Mouse (Mus musculus) cerebellum, postnatal 4 days (tissue): Measurements from ENCODE around the gene Tmem138.

Source experiments
- DNase-seq, 2 experiments: peaks; one replicate each; pipeline ENCODE4 v3.0.0; 2022; ENCODE audit warnings: low spot score in 2 of 2, mixed read lengths in 1 of 2

Gene Tmem138

GRCm38 (mm10) chr19:10576690-10577561, at the start of gene Tmem138, which contains the start of gene Cyb561a3:
TSS of gene Tmem138 (minus strand) at chr19:10577362.
TSS of gene Cyb561a3 (plus strand) at chr19:10577172.
- peak; percentile 83 to 89 for DNase-seq

- DNase-seq = no peak
These were observed 31.5 kb upstream of the Tmem138 start for GRCm38 (mm10) chr19:10608573-10609240.

DNA sequence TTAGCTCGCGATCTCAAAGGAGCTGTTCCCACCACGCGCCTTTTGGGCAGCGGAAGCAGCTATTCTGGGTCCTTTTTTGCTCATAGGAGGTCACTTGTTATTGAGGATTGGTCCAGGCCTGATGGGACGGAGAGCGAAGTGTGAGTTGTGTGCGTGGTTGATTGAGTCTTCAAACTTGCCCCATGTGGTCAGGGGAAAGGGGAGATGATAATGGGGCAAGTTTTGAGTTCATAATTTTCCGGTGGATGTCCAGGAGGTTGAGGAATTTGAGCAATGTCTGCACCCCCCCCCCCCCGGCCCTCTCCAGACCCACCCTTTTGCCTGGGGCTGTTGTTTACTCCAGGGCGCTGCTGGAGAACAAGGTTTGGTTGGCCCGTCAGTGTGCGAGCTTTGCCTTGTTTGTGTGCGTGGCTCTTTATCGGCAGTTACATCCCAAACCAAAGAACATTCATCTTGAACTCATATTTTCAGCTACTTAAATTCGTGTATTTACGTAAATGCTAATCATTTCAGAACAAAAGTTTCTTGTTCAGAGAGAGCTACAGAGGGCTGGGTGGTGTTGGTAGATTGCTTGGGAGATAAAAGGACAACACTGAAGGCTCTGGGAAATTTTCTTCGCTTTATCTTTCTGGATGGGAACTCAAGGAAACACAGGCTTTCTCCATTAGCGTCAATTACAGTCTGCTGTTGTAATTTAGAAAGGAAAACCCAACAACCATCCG, 28.9 kb upstream of the Tmem138 start:
- no peak for DNase-seq

GRCm38 (mm10) chr19:10605293-10605900, 28.2 kb upstream of the Tmem138 start, which contains the start of the genes Ddb1 and Tkfc:
TSS of gene Ddb1 (plus strand) at chr19:10605327.
TSS of gene Tkfc (minus strand) at chr19:10605654.
- DNase-seq = peak; percentile 99

GRCm38 (mm10) chr19:10604534-10604933, 27.4 kb upstream of the Tmem138 start:
- DNase-seq = no peak

- DNase-seq = no peak
These were observed 26.7 kb upstream of the Tmem138 start for GRCm38 (mm10) chr19:10603660-10604523.

DNA sequence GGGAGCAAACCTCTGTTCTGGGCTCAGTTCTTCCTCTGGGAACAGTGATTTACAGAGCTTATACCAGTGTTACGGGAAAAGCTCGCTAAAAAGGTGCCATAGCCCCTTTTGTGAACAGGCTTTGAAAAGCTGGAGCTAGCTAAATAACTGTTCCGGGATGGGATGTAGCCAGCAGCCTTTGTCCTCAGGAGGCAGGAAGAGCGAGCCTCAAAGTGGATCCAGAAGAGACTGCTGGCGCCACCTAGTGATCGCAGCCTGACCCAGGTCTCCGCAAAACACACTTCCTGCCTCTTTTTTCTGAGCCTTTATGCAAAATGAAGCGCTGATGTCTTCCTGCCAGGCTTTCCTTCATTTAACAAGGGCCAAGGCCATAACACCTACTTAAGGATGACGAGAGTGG, 25.6 kb upstream of the Tmem138 start:
- DNase-seq = peak; percentile 78 to 90

DNA sequence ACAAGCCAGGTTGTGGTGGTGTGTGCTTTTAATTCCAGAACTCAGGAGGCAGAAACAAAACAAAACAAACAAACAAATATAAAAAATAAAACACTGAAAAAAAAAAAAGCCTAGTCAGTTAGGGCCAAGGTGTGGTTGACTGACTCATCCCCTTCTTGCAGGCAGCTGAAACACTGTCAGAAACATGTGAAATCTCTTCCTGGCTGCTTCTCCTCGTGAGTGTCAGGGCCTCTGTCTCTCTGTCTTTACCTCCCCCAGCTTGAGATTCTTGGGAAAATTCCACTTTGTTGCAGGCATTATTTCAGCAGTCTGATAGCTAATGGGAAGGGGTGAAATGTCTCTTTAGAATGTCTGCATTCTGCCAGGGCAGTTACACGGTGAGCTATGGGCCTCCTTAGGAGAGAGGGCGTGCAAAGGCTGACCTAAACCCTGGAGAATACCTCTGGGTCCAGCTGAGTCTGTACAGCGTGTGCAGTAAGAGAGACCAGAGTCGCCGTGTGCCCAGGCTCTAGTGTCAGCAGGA, 25.1 kb upstream of the Tmem138 start:
- peak in 1 of 2 experiments; percentile 6 for DNase-seq

- DNase-seq = no peak
These were observed 22.5 kb upstream of the Tmem138 start for GRCm38 (mm10) chr19:10599648-10600047.

- no peak for DNase-seq
These were observed 21.0 kb upstream of the Tmem138 start for GRCm38 (mm10) chr19:10598188-10598587.

GRCm38 (mm10) chr19:10591659-10592377, 14.7 kb upstream of the Tmem138 start:
- no peak for DNase-seq

DNA sequence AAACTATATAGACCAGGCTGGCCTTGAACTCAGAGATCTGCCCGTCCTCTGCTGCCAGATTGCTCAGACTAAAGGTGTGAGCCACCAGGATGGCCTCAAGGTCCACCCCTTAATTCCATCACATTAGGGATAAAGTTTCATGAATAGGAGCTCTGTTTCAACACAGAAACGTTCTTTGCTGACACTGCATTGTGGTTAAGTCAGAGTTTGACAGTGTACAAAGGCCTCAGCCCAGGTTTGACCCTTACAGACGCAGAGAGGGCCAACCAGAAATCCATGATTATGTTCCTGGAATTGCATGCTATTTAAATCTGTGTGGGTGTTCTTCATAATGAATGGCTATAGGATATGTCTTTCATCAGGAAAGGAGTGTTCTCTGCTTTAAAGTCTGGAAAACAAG, 13.1 kb upstream of the Tmem138 start:
- DNase-seq = no peak

- no peak for DNase-seq
These were observed 12.1 kb upstream of the Tmem138 start for GRCm38 (mm10) chr19:10589127-10589857.

DNA sequence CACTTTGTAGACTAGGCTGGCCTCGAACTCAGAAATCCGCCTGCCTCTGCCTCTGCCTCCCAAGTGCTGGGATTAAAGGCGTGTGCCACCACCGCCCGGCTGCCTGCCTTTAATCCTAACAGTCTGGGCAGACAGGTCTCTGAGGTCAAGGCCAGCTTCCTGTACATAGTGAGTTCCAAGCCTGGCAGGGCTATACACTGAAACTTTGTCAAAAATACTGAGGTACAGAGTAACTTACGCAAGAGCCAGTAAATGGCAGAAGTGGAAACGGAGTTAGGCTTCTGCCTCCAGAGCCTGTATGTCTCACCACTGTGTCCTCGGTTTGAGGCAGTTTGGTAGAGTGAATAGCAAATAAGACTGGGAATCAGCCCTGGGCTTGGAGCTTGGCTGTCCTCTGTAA, 10.1 kb upstream of the Tmem138 start:
- DNase-seq = no peak

- DNase-seq = no peak
These were observed 8.0 kb upstream of the Tmem138 start for GRCm38 (mm10) chr19:10585112-10585511.

DNA sequence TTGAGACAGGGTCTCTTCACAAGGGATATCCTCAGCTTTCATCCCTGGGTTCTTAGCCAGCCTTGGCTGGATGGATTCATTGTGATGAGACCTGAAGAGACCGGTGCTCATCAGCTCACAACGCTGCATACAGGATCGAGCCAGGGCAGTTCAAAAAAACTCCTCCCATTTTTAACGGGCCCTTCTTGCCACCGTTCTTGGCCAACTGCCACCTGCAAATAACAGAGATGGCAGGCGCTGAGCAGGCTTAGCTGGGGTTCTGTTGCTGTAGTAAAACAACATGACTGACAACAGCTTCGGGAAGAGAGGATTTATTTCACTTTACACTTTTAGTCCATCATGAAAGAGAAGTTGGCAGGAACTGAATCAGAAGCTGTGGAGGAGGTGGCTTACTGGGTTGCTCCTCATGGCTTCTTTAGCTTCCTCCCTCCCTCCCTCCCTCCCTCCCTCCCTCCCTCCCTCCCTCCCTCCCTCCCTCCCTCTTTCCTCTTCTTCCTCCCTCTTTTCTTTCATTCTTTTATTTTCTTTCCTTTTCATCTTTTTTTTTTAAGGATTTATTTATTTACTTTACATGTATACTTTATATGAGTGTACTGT, 6.5 kb upstream of the Tmem138 start:
- no peak for DNase-seq

GRCm38 (mm10) chr19:10581984-10582383, 4.8 kb upstream of the Tmem138 start:
- DNase-seq = no peak

- DNase-seq = no peak
These were observed 3.6 kb upstream of the Tmem138 start for GRCm38 (mm10) chr19:10580761-10581160.

DNA sequence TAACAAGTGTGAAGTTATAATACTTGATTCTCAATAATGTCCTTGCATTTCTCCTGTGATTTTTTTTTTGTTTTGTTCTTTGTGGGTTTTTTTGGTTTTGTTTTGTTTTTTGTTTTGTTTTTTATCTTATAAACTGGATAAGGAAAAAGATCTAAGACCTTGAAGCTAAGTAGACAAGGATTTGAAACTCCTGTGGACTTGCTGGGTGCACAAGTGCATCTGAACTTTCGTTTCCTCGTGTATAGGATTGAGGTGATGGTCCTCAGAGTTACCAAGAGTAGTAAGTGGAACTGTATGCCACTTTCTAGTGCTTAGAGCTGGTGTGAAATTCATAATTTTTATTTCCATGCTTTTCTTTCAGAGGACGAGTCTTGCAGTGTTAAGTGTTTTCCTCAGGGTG, 2.9 kb upstream of the Tmem138 start:
- no peak for DNase-seq
